ENCODE assay signal across 9 mouse cellular contexts in genomic region chr5:112470144-112470543, GRCm38 (mm10). TPM values are rescaled to one million over a fixed set of nuclear protein-coding genes. Genes with fewer than 3 reads are reported as not detected.
A peak's percentile ranks its signal among the peaks of the same experiment; 100 is the strongest.
DNase-seq lines count a peak whose midpoint lies in the region; ATAC-seq and TF ChIP-seq lines count a peak whose summit lies in the region.
"Had no signal": no experiment of that assay in that cellular context is flagged by ENCODE, and none has a peak within 500 bp of the region (broad histone marks: within the 10 kb centered on the region; RNA-seq: fewer than 3 reads in every experiment).

No protein-coding gene starts in this region.

- no peak for TF ChIP-seq POLR2A in brain, embryonic 14.5 days (IDR thresholded peaks at IDR 0.05; ENCODE audit: borderline replicate concordance, extremely low read depth, insufficient read depth, insufficient read length, poor library complexity, severe bottlenecking)

- peak; percentile 37 for ATAC-seq in granulocyte monocyte progenitor cell, adult 5-6 weeks (replicated peaks; ENCODE audit: poor library complexity, severe bottlenecking)

- peak; percentile 29 for DNase-seq in gastrocnemius, postnatal 10 days
- DNase-seq in gastrocnemius, postnatal 36 days, result no peak
- DNase-seq in ovary, postnatal 14 days (ENCODE audit: low spot score), result peak; percentile 37
- DNase-seq in ovary, postnatal 36 days (ENCODE audit: low spot score), result no peak
- peak; percentile 75 for DNase-seq in brain, embryonic 14.5 days (ENCODE audit: low read depth)
- DNase-seq in naive thymus-derived CD4-positive, alpha-beta T cell, adult 2 months (ENCODE audit: low read depth), result peak; percentile 37
- no peak for DNase-seq in c-Kit-positive CD71-positive TER-119-positive erythroid progenitor cells, embryonic 14.5 days (ENCODE audit: low spot score)

- TF ChIP-seq CTCF in brain, embryonic 14.5 days (IDR thresholded peaks at IDR 0.05; ENCODE audit: borderline replicate concordance, extremely low read depth, insufficient read depth, insufficient read length), result peak; percentile 76; the same call in 1 of the 2 replicates

- intact Hi-C loops in gastrocnemius, postnatal 36 days (cut with DNase I), result no loop called here

RNA-seq across cellular contexts. Expression of gene Gm6588, which starts 20.9 kb away (rescaled TPM):
- not detected for total RNA-seq in gastrocnemius, postnatal 10 days (2021)
- total RNA-seq in gastrocnemius, postnatal 36 days (2021), result not detected
- polyA plus RNA-seq in brain, embryonic 14.5 days (2012; rRNA removed), result not detected in 2 replicates
- total RNA-seq in granulocyte monocyte progenitor cell, adult 5-6 weeks (2014; fragmentation: Nextera tagmentation), result not detected in 2 replicates
- not detected in 2 replicates for total RNA-seq in granulocyte monocyte progenitor cell, adult 5-6 weeks (2017)
- total RNA-seq: heart, postnatal 36 days had no signal

Comparison
In these comparisons a context has a peak if more than half of its experiments do, and no peak if none do; other contexts are left out.
1. DNase-seq: peak in gastrocnemius, postnatal 10 days (single experiment), ovary, postnatal 14 days (single experiment), brain, embryonic 14.5 days (single experiment) and naive thymus-derived CD4-positive, alpha-beta T cell, adult 2 months (single experiment); none in gastrocnemius, postnatal 36 days (0 of 2), ovary, postnatal 36 days (single experiment) and c-Kit-positive CD71-positive TER-119-positive erythroid progenitor cells, embryonic 14.5 days (single experiment).